Mouse (Mus musculus) left cerebral cortex, adult 8-10 months (tissue): ENCODE data around the gene Galnt14. TPM values are rescaled to one million over a fixed set of nuclear protein-coding genes. Genes with fewer than 3 reads are reported as not detected.

Experiments
- DNase-seq, 2 experiments: peaks; one replicate each; pipeline ENCODE4 v3.0.0; 2022; ENCODE audit warnings: low spot score in 2 of 2
- total RNA-seq, 4 experiments: library from RNA; stranded (reverse); gene quantifications; 2 replicates each; pipeline ENCODE4 v1.2.4; 2022

Gene Galnt14
- total RNA-seq, 4 experiments from 2014 or later = 20.9 to 25.0 (median 22.4) TPM

DNA sequence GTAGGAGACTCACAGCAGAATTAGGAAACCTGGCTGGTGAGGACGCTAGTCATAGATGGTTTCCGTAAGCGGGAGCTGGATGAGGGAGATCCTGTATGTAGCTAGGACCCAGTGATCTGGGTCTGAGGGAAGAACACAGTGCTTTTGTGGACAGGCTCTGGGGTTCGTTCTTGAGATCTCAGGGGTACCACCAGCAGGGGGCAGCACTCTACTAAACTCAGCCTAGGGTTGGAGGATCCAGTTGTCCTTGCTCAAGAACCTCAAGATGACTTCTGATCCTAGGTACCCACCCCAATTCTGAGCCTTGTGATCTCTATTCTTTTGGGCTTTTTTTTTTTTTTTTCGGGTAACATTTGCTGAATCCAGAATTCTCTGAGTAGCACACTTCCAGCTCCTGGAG, 137.8 kb downstream of the Galnt14 start:
- DNase-seq = peak; percentile 17 to 34

DNA sequence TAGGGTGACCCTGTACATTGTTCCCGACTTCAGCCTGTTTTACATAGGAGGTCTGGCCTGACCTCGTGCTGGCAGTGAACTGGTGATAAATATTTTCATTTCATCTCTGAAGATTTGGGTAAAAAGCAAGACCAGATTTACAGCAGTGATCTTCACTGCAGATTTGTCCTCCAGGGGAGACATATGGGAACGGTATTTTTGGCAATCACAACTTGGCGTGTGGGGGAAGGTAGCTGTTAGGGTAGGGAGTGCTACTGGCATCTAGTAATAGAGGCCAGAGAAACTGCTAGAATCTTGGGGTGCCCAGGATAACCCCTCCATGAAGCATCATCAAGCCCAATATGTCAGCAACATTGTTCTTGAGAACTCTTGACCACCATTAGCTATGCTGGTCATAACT, 138.3 kb downstream of the Galnt14 start:
- DNase-seq = peak; percentile 21 to 32

DNA sequence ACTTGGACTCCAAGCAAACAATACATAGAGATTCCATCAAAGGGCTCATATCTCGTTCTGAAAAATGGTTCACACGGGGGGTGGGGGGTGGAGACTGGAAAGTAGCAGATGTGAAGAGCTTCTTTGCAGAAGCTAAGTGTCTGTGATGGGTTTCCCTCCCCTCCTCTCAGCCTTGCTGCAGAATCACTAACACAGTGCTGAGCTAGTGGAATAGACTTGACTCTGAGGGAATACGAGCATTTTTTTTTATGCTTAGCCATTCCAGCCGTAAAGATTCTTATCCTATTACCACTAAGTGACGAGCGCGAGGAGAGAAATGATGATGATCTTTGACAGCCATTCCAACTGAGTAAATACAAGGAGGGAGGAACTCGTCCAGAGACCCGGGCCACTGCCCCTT, 142.0 kb downstream of the Galnt14 start:
- DNase-seq = no peak

DNA sequence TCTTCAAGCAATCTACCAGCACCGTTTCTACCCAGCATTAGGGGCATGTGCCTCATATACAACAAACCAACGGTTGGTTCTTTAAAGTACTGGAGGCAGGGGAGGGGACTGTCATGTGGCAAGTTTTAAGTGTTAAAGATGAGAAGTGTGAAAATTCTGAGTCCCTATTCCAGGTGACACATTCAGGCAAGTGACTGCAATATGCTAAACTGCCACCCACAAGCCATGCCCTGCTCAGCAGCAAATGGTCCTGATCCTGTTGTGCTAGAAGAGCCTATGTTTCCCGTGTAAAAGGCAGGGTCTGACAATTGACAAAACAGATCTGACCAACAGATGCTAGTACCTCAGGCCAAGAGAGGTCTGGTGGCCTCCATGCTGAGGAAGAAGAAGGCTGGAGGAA, 149.1 kb downstream of the Galnt14 start:
- peak in 1 of 2 experiments; percentile 29 for DNase-seq

DNA sequence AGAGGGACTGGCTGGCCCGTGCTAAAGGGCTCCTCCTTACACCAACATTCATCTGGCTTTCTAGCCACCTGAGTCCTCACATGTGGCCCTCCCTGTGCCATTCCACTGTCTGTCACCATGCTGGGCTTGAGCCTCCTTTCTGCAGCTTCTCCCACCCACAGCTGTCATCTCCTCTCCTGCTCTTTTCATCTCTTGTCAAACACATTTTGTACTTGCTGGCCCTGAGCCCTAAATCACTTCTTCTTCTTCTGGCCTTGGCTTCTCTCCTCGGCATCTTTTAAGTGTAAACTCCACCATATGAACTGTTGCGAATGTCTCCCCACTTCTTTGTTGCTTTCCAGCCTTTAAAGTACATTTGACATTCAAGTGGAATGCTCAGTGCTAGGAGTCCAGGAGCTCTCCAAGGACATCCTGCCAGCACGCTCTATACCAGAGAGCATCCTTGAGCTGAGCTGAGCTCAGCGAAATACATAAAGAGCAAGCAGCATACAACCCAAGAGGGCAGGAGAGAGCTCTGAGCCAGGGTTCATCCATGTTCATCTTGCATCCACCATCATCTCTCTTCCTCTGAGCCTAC, 150.0 kb downstream of the Galnt14 start:
- peak in 1 of 2 experiments; percentile 60 for DNase-seq

DNA sequence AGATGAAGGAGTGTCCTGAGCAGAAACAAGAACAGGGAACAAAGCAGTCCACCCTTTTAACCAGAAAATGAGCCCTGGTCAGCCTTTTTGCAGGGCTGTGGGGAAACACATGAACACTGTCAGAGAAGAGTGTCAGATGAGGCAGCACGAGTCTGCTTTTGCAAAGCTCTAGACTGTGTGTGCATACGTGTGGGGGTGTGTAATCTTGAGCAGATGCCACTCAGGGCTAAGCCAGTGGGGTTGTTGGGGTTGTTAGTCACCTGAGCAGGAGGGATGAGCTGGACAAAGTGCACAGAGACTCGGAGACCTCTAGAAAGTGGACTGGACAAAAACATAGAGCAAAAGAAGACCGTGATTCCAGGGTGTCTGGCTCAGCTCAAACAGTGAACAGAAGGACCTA, 150.8 kb downstream of the Galnt14 start:
- DNase-seq = no peak

DNA sequence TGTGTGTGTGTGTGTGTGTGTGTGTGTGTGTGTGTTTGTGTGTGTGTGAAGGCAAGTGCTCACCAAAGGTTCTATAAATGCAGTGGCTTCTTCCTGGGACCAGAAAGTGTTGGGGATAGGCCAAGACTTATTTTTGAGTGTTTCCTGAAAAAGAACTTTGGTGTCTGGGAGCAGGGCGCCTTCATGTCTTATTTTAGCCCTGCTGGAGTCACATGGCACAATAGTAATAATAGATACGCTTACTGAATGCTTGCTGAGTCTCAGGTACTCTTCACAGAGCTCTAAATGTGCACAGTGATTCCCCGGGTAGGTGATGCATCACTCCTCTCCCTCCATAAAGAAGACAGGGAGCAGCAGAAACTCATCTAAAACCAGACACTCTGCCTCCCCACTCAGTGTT, 153.2 kb downstream of the Galnt14 start:
- DNase-seq = peak in 1 of 2 experiments; percentile 38

DNA sequence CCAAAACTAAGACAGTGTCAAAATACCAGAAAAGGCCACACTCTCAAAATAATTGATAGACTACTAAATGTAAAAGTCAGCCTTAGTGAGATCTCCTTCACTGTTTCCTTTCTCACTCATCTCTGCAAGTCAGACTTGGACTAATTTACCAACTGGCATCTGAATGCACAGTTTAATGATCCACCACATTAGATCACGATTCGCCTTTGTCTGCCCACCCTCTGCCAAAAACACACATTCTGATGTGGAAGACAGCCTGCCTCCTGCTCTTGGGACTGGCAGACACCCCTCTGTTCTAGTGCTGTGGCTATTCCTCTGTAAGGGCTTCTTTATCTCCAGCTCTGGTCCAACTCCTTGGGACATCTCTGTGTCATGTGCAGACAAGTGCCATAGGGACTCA, 153.8 kb downstream of the Galnt14 start:
- no peak for DNase-seq

DNA sequence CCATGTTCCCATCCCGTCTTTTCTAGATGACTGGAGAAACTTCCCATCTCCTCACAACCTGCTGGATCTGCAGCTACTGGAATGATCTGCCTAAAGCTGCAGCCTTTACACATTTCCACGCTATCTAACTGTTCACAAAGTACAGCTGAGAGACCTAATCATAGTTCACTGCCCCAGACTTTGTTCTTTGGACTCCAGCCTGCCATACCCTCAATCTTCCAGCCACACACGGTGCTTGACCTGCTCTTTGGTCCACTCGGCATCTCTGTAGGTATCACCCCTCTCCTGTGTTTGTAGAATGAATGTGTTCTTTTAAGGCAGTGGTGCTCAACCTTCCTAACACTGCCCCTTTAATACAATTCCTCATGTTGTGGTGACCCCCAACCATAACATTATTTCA, 155.6 kb downstream of the Galnt14 start:
- no peak for DNase-seq

DNA sequence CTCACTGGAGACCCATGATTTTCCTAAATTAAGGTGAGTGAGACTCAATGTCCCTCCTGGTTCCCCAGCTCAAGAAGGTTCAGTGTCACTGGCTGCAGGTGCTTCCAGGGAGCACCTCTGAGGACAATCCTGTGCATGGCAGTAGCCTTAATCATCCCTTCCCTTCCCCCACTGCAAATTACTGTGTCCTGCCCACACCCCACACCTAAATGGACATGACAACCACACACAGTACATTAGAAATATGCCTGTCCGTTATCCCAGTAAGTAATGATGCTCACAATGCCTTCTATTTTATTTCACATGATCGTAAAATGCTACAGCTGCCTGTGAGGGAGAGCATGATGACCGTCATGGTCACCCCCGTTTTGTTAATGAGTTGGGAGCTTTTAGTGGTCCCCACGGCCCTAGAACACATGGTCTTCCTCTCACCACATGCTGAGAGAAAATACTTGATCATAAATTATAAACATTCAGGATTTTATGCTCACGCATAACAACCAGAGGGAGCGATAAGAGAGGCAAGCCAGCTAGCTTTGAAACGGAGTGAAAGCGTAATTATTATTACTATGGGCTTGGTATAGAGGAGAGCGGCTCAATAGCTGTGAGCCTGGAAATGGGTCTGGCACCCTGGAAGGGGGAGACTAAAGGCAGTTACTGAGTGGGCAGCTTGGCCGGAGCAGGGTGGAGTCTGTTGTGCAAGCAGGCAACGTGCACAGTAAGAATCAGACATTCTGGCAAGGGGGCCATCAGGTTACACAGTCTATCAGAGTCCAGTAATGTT, 161.3 kb downstream of the Galnt14 start:
- no peak for DNase-seq

DNA sequence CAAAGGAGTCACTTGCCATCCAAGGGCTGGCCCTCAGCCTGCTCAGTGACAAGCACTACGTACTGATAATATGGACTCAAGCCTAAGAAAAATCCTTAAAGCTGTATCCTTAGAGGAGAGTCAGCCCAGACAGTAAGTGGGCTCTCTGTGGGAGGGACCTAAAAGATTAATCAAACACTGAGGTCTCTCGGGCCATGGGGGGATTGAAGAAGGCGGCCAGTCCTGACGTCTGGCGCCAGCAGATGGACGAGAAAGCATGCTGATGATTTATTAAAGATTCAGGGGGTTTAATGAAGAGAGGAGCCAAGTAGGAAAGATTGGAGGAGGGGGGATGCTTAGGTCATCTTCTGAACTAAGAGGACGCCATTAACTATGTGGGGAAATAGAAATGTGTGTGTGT, 162.1 kb downstream of the Galnt14 start:
- no peak for DNase-seq

DNA sequence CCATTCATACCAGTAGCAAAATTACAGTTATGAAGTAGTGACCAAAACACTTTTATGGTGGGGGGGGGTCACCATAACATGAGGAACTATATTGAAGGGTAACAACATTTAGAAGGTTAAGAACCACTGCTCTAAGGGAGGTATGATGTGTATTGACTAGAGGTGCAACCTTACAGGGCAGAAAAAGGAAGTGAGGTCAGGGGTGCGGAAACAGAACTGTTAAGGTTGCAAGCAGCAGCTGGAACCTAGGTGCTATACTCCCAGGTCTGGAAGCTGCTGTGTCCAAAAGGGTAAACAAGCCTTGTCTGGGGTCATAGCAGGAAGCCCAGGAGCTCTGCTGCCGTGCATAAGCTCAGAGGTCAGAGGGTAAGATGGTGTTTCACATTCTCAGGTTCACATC, 162.8 kb downstream of the Galnt14 start:
- DNase-seq = no peak

DNA sequence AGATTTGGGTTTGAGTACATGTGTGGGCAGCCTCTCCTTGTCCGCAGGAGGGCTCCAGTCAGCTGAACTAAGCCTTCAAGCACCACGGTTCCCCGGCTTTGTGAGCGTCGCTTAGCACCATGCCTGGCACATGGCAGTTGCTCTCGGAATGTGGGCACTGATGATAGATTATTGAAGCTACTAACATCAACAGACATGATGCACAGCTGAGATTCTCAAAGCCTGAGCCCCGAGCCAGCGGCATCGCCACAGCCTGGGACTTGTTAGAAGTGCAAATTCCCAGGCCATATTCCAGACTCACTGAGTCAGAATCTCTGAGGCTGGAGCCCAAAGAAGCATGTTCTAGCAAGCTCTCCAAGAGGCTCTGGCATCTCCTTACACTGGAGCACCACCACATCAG, 168.3 kb downstream of the Galnt14 start:
- DNase-seq = peak in 1 of 2 experiments; percentile 22

DNA sequence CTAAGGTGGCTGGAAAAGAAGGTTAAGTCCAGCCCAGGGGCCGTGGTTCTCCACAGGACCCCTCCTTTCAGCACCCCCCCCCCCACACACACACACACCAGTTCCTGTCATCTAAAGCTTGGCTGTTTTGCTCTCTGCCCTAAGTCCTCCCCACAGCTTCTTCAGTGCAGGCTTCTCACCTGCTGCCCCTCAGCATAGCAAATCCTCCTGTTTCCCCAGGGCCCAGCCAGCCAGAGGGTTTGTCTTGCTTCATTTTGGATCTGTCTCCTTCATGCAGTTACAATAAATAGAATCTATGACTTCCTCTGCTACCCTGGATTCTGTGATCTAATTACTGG, 169.1 kb downstream of the Galnt14 start:
- no peak for DNase-seq

DNA sequence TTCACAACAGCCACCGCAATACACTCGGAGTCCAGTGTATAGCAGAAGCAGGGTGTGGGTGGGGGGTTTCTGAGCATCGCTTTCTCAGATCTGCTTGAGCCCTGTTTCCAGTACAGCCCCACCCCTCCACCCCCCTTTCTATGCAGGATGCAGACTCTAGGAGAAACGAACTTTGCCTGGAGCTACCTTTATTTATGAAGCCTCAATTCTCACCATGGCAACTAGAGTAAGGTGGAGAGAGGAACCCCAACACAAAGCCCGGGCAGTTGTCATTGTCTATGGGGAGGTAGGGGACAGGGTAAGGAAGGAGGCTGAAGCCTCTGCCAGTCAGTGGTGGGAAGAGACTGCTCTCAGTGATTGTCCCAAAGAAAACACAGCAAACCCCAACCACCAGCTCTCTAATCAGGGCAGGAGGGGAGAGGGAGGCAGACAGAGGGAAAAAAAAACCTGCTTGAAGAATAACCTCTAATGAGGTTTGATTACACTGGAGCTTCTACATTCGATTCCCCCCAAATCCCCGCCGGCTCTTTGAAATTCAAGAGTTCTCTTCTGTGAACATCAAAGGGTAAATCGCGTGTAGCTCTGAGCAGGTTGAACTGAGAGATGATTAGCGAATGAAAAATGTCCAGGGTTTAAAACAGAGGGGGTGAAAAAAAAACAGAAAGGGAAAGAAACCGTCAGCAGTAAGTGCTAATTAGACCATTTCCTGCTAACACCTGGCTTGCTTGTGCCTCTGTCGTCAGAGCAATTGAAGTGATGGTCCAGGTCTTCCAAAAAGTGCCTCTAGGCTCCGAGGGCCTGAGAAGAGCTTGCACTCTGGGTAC, 169.6 kb downstream of the Galnt14 start:
- DNase-seq = no peak

DNA sequence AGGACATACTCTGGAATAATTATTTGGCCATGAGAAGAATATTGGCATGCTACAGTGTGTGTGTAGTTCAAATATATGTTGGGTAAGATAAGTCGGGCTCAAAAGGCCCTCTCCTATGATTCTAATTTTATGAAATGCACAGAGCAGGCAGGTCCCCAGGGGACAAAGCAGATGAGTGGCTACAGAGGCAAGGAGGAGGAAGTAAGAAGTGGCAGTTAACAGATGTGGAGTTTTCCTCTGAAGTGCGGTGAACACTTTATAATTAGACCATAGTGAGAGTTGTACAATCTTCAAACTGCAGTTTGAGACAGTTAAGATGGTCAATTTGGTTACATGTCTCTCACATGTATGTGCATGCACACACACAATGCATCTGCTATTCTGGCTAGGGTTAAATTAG, 178.4 kb downstream of the Galnt14 start:
- DNase-seq = no peak

DNA sequence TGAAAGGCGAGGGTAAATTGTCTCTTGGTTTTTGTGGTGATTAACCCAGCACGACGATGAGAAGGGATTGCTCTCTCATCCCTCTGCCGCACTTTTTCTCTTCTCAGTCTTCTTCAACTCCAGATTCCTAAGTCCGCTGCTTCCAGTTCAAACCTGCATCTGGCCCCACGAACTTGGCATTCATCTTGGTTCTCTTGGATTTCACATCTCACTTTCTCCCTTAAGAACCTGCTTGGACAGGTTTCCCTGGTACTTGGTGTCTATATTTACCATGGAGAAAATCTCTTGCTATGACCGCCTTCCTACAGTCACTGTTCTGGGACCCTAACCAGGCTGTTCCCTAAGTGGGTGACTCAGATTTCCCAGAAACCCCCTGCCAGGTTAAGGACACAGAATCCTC, 188.1 kb downstream of the Galnt14 start:
- DNase-seq = no peak

DNA sequence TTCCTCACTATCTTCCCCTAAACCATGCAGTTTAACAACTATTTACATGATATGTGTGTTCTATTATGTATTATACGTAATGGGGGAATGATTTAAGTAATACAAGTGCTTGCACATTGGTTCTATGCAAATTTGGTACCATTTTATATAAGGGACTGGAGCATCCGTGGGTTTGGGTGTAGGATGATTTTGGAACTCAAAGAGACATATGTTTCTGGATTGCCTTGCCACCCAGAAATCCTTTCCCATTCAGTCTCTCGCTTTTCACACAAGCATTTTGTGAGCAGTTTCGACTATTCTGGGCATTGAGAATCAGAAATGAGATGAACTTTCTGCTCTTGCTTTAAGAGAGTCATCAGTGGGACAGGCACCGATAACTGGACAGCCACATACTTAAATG, 190.9 kb downstream of the Galnt14 start:
- DNase-seq = peak in 1 of 2 experiments; percentile 41

DNA sequence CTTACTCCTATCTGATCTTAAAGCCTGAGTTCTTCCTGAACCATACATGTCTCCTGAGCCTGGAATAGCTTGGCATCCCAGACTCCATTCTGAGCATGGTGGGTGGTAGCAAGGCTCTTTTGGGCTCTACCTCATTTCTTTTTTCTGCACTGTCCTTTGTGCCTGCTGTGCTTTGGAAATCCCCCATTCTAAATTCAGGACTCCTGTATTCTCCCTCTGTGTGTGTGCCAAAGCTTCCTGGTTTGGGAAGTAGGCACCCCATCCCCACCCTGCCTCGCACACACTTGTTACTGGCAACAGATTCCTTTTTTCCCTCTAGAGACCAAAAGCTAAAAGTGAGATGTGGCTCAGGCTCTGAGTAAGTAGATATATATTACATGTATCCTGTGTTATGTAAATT, 191.9 kb downstream of the Galnt14 start:
- peak in 1 of 2 experiments; percentile 73 for DNase-seq

DNA sequence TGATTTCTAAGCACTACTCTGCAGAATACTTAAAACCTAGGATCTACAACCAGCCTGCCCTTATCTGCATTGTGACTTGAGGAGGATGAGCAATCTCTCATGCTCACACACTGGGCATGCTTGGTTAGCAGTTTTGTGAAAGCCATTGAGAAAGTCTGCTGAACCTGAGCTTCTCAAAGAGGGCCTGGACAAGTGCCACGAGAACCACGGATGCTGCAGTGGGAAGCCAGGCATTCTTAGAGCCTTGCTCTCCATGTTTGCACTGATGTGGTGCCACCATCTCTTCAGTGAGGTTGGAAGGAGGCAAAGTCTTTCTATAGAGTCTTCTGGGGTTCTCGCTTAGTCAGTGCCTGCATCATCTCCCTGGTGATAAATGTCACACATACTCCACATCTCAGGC, 194.7 kb downstream of the Galnt14 start:
- DNase-seq = peak in 1 of 2 experiments; percentile 42

DNA sequence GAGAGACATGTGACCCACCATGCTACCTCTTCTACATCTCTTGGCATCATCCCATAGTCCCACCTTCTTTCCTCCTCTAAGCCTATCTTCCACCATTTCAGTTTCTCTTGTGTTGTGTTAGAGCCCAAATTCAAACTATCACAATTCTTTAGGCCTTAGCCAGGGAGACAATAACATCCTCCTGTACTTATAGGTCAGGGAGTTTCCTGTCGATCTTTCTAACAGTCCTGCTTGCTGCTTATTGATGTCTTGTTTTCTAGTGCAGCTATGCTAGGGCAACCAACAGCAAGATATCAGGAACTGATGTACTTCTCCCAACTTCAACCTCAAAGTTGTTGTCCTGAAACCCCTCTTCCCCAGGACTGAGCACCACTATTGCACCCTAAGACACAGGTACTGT, 195.4 kb downstream of the Galnt14 start:
- no peak for DNase-seq

DNA sequence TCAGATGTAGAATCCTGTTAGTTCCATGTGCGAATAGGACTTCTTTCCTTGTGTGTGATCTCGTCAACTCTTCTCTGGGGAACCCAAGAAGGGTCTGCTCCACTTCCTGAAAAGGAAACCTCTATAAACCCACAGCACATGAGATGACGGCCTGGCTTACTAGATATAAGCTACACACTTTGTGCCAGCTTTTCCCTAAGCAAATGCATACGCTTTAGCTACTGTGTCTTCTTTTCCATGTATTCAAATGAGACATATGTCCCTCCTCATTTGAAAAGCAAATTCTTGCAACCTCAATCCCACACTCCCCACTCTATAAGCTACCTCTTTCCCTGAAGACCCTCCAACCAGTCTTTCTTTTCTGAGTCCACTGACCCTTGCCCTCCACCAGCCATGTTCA, 196.0 kb downstream of the Galnt14 start:
- DNase-seq = no peak
